In the genomic region with DNA sequence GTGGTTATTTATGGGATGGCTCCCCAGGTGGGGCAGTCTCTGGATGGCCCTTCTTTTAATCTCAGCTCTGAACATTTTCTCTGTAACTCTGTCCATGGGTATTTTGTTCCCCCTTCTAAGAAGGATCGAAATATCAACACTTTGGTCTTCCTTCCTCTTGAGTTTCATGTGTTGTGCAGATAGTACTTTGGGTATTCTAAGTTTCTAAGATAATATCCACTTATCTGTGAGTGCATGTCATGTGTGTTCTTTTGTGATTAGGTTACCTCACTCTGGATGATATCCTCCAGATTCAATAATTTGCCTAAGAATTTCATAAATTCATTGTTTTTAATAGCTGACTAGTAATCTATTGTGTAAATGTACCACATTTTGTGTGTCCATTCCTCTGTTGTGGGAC, we compare ENCODE assay signal across 17 mouse cellular contexts.
DNase-seq lines count a peak whose midpoint lies in the region; TF ChIP-seq lines count a peak whose summit lies in the region.
"Had no signal": no experiment of that assay in that cellular context is flagged by ENCODE, and none has a peak within 500 bp of the region (broad histone marks: within the 10 kb centered on the region; RNA-seq: fewer than 3 reads in every experiment).

No protein-coding gene starts in this region.

- no peak for DNase-seq in MEL (ENCODE audit: low read depth, low spot score)
- DNase-seq in frontal cortex, adult 2 months (ENCODE audit: extremely low spot score in 1 of 2, low spot score in 1 of 2), result no peak
- DNase-seq: adrenal gland, adult 2 months; adrenal gland, adult 8-10 months; adrenal gland, postnatal 10 days; adrenal gland, postnatal 14 days; adrenal gland, postnatal 25 days; adrenal gland, postnatal 36 days; B cell, adult 2 months; cerebellum, adult 11 months; cerebellum, adult 11-12 months; cerebellum, adult 18-20 months; cerebellum, adult 2 months; cerebellum, adult 8-10 months had no signal

- TF ChIP-seq RAD21 in MEL (IDR thresholded peaks at IDR 0.05; ENCODE audit: low read depth, low read length), result no peak

- H3K9ac ChIP-seq in MEL (ENCODE audit: control insufficient read depth, low read depth, low read length, poor library complexity, severe bottlenecking), result no peak overlapping the region

- no peaks in the 10 kb centered on the region; a peak in 1 of 4 replicates for H3K4me1 ChIP-seq in MEL (ENCODE audit: control insufficient read depth in 1 of 2, insufficient read depth in 2 of 2, low read length in 2 of 2)

- H3K4me3 ChIP-seq in MEL (ENCODE audit: control insufficient read depth in 1 of 2, insufficient read depth in 1 of 2, low read depth in 2 of 2, low read length in 2 of 2), result no peak overlapping the region

- H3K9me3 ChIP-seq in MEL (replicated peaks; ENCODE audit: insufficient read depth, low read length), result no peaks in the 10 kb centered on the region
- H3K9me3 ChIP-seq: G1E had no signal

- no peak for TF ChIP-seq POLR2A in MEL (IDR thresholded peaks at IDR 0.05; ENCODE audit: control insufficient read depth in 1 of 2, insufficient read depth in 1 of 2, low read depth in 1 of 2, low read length in 2 of 2, poor library complexity in 1 of 2)

- H3K27ac ChIP-seq in MEL (ENCODE audit: control insufficient read depth, low read depth, low read length), result no peak overlapping the region

- TF ChIP-seq EP300 in MEL (IDR thresholded peaks at IDR 0.05; ENCODE audit: low read depth in 1 of 2, low read length in 2 of 2), result peak; percentile 22 to 74; a peak in 2 of 4 replicates

- no peaks in the 10 kb centered on the region for H3K36me3 ChIP-seq in MEL (ENCODE audit: control insufficient read depth in 1 of 2, insufficient read depth in 2 of 2, low read length in 2 of 2)
- H3K36me3 ChIP-seq: G1E had no signal

- H3K79me2 ChIP-seq in MEL (ENCODE audit: control insufficient read depth, insufficient read depth, low read length, poor library complexity), result no peaks in the 10 kb centered on the region

- H3K27me3 ChIP-seq in MEL (ENCODE audit: control insufficient read depth in 1 of 2, insufficient read depth in 2 of 2, low read length in 2 of 2), result no peaks in the 10 kb centered on the region
- H3K27me3 ChIP-seq: CH12.LX, Patski had no signal

- TF ChIP-seq CTCF in MEL (IDR thresholded peaks at IDR 0.05 in 2 of 3, conservative IDR thresholded peaks at IDR 0.05 in 1 of 3; ENCODE audit: control insufficient read depth in 1 of 3, insufficient read depth in 1 of 3, low read depth in 2 of 3, low read length in 3 of 3, poor library complexity in 1 of 3, severe bottlenecking in 1 of 3), result no peak

TF ChIP-seq in MEL, 35 proteins besides CTCF, POLR2A, EP300 and RAD21:
- TF ChIP-seq MYC (IDR thresholded peaks at IDR 0.05; ENCODE audit: low read depth, low read length) (no peak), TCF12 (IDR thresholded peaks at IDR 0.05; ENCODE audit: low read depth, low read length) (peak; percentile 86), ZNF384 (IDR thresholded peaks at IDR 0.05; ENCODE audit: low read depth, low read length) (no peak), ETS1 (IDR thresholded peaks at IDR 0.05; ENCODE audit: low read depth, low read length) (0 out of 2 replicates have a peak, but pooled peaks have one; percentile 22), CHD2 (IDR thresholded peaks at IDR 0.05; ENCODE audit: low read length) (no peak), USF2 (IDR thresholded peaks at IDR 0.05; ENCODE audit: borderline replicate concordance in 1 of 2, insufficient read depth in 1 of 2, low read depth in 1 of 2, low read length in 2 of 2) (no peak), MAFK (IDR thresholded peaks at IDR 0.05; ENCODE audit: borderline replicate concordance, low read depth, low read length) (no peak), MYB (IDR thresholded peaks at IDR 0.05; ENCODE audit: low read depth, low read length) (no peak), USF1 (IDR thresholded peaks at IDR 0.05; ENCODE audit: low read depth, low read length) (no peak), SIN3A (IDR thresholded peaks at IDR 0.05; ENCODE audit: low read length) (no peak), GATA1 (IDR thresholded peaks at IDR 0.05; ENCODE audit: low read depth, low read length) (0 out of 2 replicates have a peak, but pooled peaks have one; percentile 23), MEF2A (IDR thresholded peaks at IDR 0.05; ENCODE audit: extremely low read depth, insufficient replicate concordance, low read depth, low read length, poor library complexity, severe bottlenecking) (no peak), BHLHE40 (IDR thresholded peaks at IDR 0.05; ENCODE audit: borderline replicate concordance, low read depth, low read length) (no peak)
